Mouse (Mus musculus) E14TG2a.4 (cell line): Measurements from ENCODE around the gene P4ha2.

ENCODE experiments used
- CTCF ChIP-seq: conservative IDR thresholded peaks from 2 replicates; pipeline ENCODE4 v1.5.1; 2014; ENCODE audit warnings: low read length
- NANOG ChIP-seq: IDR thresholded peaks from 2 replicates; pipeline ENCODE4 v1.6.1; 2014; ENCODE audit warnings: borderline replicate concordance, low read length, mixed read lengths
- POU5F1 ChIP-seq: IDR thresholded peaks from 2 replicates; pipeline ENCODE4 v1.6.1; 2014; ENCODE audit warnings: low read length, borderline replicate concordance

- TF ChIP-seq CTCF (no peak), NANOG (no peak), POU5F1 (no peak)
Measured at GRCm38 (mm10) chr11:54116406-54116805, 16.5 kb downstream of the P4ha2 start.
